Mouse (Mus musculus) megakaryocyte, embryonic 14.5 days (primary cell): ENCODE results near the gene Nudt9. TPM values are rescaled to one million over a fixed set of nuclear protein-coding genes. Genes with fewer than 3 reads are reported as not detected.

Source experiments
- H3K27me3 ChIP-seq: replicated peaks from 2 replicates; pipeline ENCODE3; 2012; ENCODE audit warnings: inconsistent platforms
- H3K36me3 ChIP-seq: replicated peaks from 2 replicates; pipeline ENCODE3; 2012; ENCODE audit warnings: low read length, inconsistent platforms, mixed read lengths
- H3K4me1 ChIP-seq: 2 replicates; pipeline ENCODE4 v1.6.1; 2012; ENCODE audit warnings: inconsistent platforms
- H3K4me3 ChIP-seq: replicated peaks from 2 replicates; pipeline ENCODE3; 2012; ENCODE audit warnings: moderate library complexity, mild to moderate bottlenecking, inconsistent platforms
- H3K9me3 ChIP-seq: 2 replicates; pipeline ENCODE4 v1.6.1; 2012; ENCODE audit warnings: inconsistent platforms
- GATA1 ChIP-seq: IDR thresholded peaks from 3 replicates; pipeline ENCODE4 v1.6.1; 2012; ENCODE audit warnings: mixed read lengths, low read length, inconsistent platforms, borderline replicate concordance
- polyA plus RNA-seq: library from polyadenylated mRNA; stranded (reverse); fragments of >175 nt; gene quantifications from 2 replicates; pipeline ENCODE4 v1.2.3, GENCODE M21; 2012; ENCODE audit warnings: low replicate concordance; ENCODE audit not compliant: insufficient read depth

Nudt9 gene
- polyA plus RNA-seq, 1 experiment, result 101 TPM

DNA sequence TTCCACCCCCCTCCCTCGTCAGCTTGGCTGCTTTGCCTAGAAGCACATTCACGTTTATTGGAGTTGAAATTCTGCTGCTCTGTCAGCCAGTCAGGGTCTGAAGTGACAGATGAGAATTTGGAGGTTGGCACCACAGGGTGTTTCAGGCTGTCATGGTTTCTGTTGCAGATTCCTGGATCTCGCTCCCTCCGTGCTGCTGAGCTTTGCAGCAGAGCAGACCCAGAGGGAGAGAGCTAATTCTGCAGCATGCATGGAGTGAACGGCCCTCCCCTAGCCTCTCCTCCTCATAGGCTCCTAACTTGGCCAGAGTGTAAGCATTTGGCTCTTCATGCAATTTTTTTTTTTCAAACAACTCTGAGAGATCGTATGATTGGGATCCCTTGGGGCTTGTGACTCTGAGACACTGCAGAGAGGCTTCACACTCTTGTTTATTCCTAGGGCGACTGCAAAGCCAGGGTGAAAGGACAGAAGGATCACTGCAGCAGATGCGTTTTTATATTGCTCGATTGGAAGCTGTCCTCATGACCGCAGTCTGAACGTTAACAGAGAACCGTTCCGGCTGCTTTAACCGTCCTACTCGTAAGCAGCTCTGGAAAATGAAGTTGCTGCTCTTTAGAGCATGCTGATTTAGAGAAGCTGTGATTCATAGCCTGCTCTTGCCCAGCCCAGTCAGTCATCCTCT lies 67.5 kb downstream of the Nudt9 start, which contains the start of gene Sparcl1:
TSS of gene Sparcl1 (minus strand) at position 243 of the 682 bp plus-strand sequence.
- no peaks in the 10 kb centered on the region for H3K36me3 ChIP-seq
- peaks cover 10% of the 10 kb centered on the region for H3K4me1 ChIP-seq
- H3K4me3 ChIP-seq, result no peak within 1 kb of the TSS
- no peaks in the 10 kb centered on the region for H3K9me3 ChIP-seq
- no peak for TF ChIP-seq GATA1
- H3K27me3 ChIP-seq, result peaks cover 32% of the 10 kb centered on the region

Other genes starting within 250 kb of the Nudt9 start
- gene Klhl8, start 135.0 kb upstream of the Nudt9 start, polyA plus RNA-seq, result not detected in 2 replicates
- gene Hsd17b13, start 68.9 kb upstream of the Nudt9 start, polyA plus RNA-seq, result not detected in 2 replicates
- 0.63 TPM in 1 of 2 replicates, not detected in the other for gene Hsd17b11, start 24.4 kb upstream of the Nudt9 start, polyA plus RNA-seq
- gene Gm17660, start 31.3 kb downstream of the Nudt9 start, polyA plus RNA-seq, result not detected in 2 replicates
- not detected in 2 replicates for gene Sparcl1, start 67.4 kb downstream of the Nudt9 start, polyA plus RNA-seq
- not detected in 2 replicates for gene Dspp, start 124.4 kb downstream of the Nudt9 start, polyA plus RNA-seq
- gene Dmp1, start 156.3 kb downstream of the Nudt9 start, polyA plus RNA-seq, result not detected in 2 replicates